Mouse (Mus musculus) megakaryocyte, embryonic 14.5 days (primary cell): ENCODE measurements around the gene Pou3f1.

Experiments used
- FLI1 ChIP-seq: IDR thresholded peaks from 2 replicates; pipeline ENCODE4 v1.6.1; 2012; ENCODE audit warnings: low read length, inconsistent platforms, mixed read lengths
- GATA1 ChIP-seq: IDR thresholded peaks from 3 replicates; pipeline ENCODE4 v1.6.1; 2012; ENCODE audit warnings: mixed read lengths, low read length, inconsistent platforms, borderline replicate concordance

DNA sequence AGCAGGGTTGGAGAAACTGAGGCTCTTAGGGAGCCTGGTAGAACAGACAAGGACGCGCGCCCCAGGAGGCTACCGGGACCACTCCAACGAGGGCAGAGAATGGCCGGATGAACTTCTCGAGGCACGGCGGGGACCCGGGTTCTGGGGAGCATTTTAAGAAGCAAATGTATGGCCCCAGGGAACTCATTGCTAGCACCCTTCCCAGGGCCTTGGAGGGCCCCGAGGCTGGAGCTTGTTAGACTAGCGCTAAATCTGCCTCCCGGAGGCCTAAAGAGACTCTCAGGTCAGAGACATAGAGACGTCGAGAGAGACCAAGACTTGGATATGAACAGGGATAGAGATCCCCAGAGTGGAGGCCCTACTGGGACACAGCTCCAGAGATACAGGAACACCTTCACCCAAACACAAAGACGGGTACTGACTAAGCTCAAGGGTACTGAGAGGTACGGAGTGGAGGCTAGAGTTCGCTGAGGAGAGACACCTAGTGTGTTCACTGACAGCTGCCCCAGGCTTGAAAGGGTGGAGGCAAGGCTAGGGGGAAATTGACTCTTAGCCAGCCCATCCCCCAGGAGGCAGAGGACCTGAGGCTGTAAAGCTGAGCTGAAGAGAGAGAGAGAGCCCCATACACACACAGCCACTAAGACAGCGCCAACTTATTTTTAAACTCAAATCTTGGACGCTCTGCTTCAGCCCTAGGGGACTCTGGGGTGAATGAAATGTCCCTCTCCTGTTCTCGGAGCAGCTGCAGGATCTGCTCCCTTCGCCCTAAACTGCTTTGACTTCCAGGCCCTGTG lies 44.6 kb downstream of the Pou3f1 start:
- no peak for TF ChIP-seq GATA1
- no peak for TF ChIP-seq FLI1
